Mouse (Mus musculus): ENCODE measurements around the gene Gnmt.

Gene Gnmt

DNA sequence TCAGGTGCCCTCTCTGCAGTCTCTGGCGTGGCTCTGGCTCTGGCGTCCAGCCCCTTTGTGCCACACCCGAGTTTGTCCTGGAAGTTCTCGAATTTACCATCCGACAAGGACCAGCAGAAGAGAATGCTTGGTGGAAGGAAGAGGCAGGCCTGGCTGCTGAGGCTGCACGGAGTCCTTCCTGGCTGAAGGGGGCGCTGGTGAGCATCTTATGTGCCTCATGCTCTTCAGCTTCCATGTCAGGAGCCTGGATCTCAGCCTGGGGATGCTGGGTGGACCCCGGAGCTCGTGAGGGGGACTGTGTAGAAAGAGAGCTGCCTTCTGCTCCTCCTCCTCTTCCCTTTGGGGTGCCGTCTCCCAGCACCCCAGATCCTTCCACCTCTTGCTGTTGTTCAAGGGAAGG is 7.2 kb upstream of the Gnmt start:
- peak; percentile 81 for DNase-seq

- DNase-seq, result no peak
Observed at GRCm38 (mm10) chr17:46735287-46735686, 6.3 kb upstream of the Gnmt start.

GRCm38 (mm10) chr17:46734055-46734454 is 5.1 kb upstream of the Gnmt start:
- no peak for DNase-seq

DNA sequence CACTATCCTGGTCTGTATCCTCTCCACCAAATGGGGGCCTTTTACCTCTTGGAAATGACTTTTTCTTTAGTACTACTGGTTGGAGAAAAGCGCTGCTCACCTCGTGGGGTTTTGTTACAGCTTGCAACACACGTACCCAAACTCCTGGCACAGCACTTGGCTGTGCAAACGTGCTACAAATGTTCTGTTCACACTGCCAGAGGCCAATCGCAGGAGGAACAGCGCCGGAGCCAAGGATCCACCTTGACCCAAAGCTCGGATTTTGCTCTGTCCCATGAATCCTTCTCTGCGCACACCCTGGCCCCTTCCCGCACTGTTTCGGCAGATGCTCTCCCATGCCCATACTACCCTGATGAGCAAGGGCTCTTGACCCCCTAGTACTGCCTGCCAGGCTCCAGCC is 472 bp downstream of the Gnmt start:
- DNase-seq, result no peak

- DNase-seq, result peak; percentile 68
Observed at GRCm38 (mm10) chr17:46728021-46728420, 947 bp downstream of the Gnmt start.

DNA sequence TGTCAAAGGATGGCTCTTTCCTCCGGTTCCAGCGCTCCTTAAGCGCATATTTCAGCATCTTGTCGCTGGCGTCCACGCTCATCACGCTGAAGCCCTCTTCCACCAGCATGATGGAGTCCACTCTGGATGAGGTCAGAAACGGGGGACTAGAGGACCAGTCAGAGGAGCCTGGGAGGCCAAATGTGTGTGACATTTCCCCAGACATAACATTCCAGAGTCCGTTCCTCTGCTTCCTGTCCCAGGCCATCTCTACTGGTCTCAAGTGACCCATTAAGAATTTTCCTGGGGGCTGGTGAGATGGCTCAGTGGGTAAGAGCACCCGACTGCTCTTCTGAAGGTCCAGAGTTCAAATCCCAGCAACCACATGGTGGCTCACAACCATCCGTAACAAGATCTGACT is 1.7 kb downstream of the Gnmt start:
- no peak for DNase-seq

DNA sequence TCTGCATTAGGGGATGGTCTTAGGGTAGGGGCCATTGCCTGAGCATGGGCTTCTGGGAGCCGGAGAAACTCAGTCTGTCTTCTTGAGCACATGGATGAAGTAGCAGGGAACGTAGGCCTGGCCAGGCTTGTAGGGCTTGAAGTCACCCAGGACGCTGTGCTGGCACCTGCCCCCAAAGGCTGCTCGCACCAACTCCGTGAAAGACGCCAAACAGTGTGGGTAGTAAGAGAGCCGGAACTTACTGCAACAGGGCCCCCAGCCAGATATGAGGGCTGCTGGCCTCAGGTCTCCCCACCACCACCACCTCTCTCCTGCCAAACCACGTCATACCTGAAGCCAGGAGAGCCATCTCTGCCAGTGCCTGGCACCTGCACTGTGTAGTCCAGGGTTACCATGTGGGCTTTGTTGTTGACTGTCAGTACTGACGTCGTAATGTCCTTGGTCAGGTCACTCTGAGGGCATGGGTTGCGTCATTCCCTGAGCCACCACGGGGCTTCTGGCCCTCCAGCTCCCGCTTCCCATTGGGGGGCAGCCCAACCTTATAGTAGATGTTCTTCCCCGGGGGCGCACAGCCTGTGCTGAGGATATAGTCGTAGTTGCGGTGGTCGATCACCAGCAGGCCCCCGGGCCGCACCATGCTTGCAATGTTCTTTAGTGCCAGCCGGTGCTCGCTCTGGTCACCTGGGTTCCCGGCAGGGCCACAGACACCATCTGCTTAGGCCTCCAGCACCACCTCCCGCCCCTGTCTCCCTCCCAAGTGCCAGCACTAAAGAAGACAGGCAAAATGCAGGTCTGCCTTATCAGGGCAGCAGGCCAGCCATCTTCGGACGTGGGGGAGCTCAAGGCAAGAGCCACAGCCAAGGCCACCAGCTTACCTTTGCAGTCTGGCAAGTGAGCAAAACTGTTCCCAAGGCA is 3.0 kb downstream of the Gnmt start:
- DNase-seq, result no peak

- peak; percentile 71 for DNase-seq
Observed at GRCm38 (mm10) chr17:46725273-46725672, 3.7 kb downstream of the Gnmt start.

DNA sequence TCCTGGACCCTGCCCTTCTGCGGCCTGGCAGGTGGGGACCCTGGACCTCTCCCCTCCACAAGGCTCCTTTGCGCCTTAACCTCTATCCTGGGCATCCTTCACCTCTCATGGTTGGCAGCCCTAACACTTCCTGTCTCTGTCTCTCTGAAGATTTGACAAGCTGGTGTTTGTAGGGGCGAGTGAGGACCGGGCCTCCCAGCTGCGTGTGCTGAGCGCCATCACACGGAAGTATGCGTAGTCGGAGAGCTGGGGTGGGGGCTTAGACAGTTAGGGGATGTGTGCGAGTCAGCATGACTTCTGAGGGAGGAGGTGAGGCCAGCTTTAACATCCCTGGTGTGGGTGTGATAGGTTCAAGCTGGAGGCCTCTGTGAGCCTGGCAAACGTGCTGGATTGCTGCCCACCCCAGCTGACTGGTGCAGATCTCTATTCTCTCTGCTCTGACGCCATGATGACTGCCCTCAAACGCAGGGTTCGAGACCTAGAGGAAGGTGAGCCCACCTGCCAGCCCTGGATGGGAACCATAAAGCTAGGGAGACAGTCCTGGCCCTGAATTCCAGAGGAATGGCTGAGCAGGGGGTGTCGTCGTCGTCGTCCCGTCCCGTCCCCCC is 4.4 kb downstream of the Gnmt start:
- peak; percentile 54 for DNase-seq

GRCm38 (mm10) chr17:46721077-46721476 is 7.9 kb downstream of the Gnmt start:
- DNase-seq, result no peak

- DNase-seq, result peak; percentile 47
Observed at GRCm38 (mm10) chr17:46714756-46715481, 14.0 kb downstream of the Gnmt start.

GRCm38 (mm10) chr17:46713849-46714248 is 15.1 kb downstream of the Gnmt start:
- DNase-seq, result no peak

- DNase-seq, result no peak
Observed at GRCm38 (mm10) chr17:46712442-46712841, 16.5 kb downstream of the Gnmt start.

- peak; percentile 63 for DNase-seq
Observed at GRCm38 (mm10) chr17:46711612-46712271, 17.2 kb downstream of the Gnmt start.

- peak; percentile 94 for DNase-seq
Observed at GRCm38 (mm10) chr17:46710959-46711597, 17.9 kb downstream of the Gnmt start, which contains the start of gene Pex6. Pex6 (plus strand) TSS chr17:46711463.

- DNase-seq, result no peak
Observed at GRCm38 (mm10) chr17:46706375-46707089, 22.4 kb downstream of the Gnmt start.

GRCm38 (mm10) chr17:46704887-46705835 is 23.8 kb downstream of the Gnmt start, which contains the start of gene Ppp2r5d:
Ppp2r5d (minus strand) TSS chr17:46705111.
- peak; percentile 94 for DNase-seq

GRCm38 (mm10) chr17:46703971-46704886 is 24.7 kb downstream of the Gnmt start:
- peak; percentile 51 for DNase-seq

- no peak for DNase-seq
Observed at GRCm38 (mm10) chr17:46702506-46702905, 26.5 kb downstream of the Gnmt start.
